Mouse (Mus musculus): ENCODE results near the gene Atad2b. TPM values are rescaled to one million over a fixed set of nuclear protein-coding genes. Genes with fewer than 3 reads are reported as not detected.

Gene Atad2b
- total and polyA plus RNA-seq, 3 experiments: 6.9 to 10.3 (median 7.3) TPM

Other genes starting within 250 kb of the Atad2b start
- gene Fam228a, start 178.9 kb upstream of the Atad2b start, total RNA-seq (2012; rRNA removed): not detected in 2 replicates
- gene Fam228a, start 178.9 kb upstream of the Atad2b start, total RNA-seq (2014; rRNA removed): not detected in 2 replicates
- gene Fam228a, start 178.9 kb upstream of the Atad2b start, polyA plus RNA-seq (2012; ENCODE audit: insufficient read length, low read depth): not detected in 2 replicates
- gene Pfn4, start 148.3 kb upstream of the Atad2b start, total RNA-seq (2012; rRNA removed): not detected in 2 replicates
- gene Pfn4, start 148.3 kb upstream of the Atad2b start, total RNA-seq (2014; rRNA removed): not detected in 2 replicates
- gene Pfn4, start 148.3 kb upstream of the Atad2b start, polyA plus RNA-seq (2012; ENCODE audit: insufficient read length, low read depth): not detected in 2 replicates
- 0.13 TPM in 1 of 2 replicates, not detected in the other for gene Fam228b, start 148.1 kb upstream of the Atad2b start, total RNA-seq (2012; rRNA removed)
- gene Fam228b, start 148.1 kb upstream of the Atad2b start, total RNA-seq (2014; rRNA removed): not detected in 2 replicates
- not detected in 2 replicates for gene Fam228b, start 148.1 kb upstream of the Atad2b start, polyA plus RNA-seq (2012; ENCODE audit: insufficient read length, low read depth)
- 109 and 135 TPM in 2 replicates for gene Sf3b6, start 99.8 kb upstream of the Atad2b start, total RNA-seq (2012; rRNA removed)
- 346 and 388 TPM in 2 replicates for gene Sf3b6, start 99.8 kb upstream of the Atad2b start, total RNA-seq (2014; rRNA removed)
- gene Sf3b6, start 99.8 kb upstream of the Atad2b start, polyA plus RNA-seq (2012; ENCODE audit: insufficient read length, low read depth): 151 and 191 TPM in 2 replicates
- 0.38 and 0.42 TPM in 2 replicates for gene Fkbp1b, start 75.8 kb upstream of the Atad2b start, total RNA-seq (2012; rRNA removed)
- gene Fkbp1b, start 75.8 kb upstream of the Atad2b start, total RNA-seq (2014; rRNA removed): not detected in 2 replicates
- not detected in 2 replicates for gene Fkbp1b, start 75.8 kb upstream of the Atad2b start, polyA plus RNA-seq (2012; ENCODE audit: insufficient read length, low read depth)
- gene Wdcp, start 74.0 kb upstream of the Atad2b start, total RNA-seq (2012; rRNA removed): 18.9 and 21.7 TPM in 2 replicates
- gene Wdcp, start 74.0 kb upstream of the Atad2b start, total RNA-seq (2014; rRNA removed): 31.3 and 32.1 TPM in 2 replicates
- gene Wdcp, start 74.0 kb upstream of the Atad2b start, polyA plus RNA-seq (2012; ENCODE audit: insufficient read length, low read depth): 8.9 and 9.3 TPM in 2 replicates
- gene Mfsd2b, start 43.0 kb upstream of the Atad2b start, total RNA-seq (2012; rRNA removed): 0.17 and 0.21 TPM in 2 replicates
- gene Mfsd2b, start 43.0 kb upstream of the Atad2b start, total RNA-seq (2014; rRNA removed): 0.05 TPM in 1 of 2 replicates, not detected in the other
- gene Mfsd2b, start 43.0 kb upstream of the Atad2b start, polyA plus RNA-seq (2012; ENCODE audit: insufficient read length, low read depth): 0.35 and 0.49 TPM in 2 replicates
- 15.2 and 19.5 TPM in 2 replicates for gene Ubxn2a, start 9.6 kb upstream of the Atad2b start, total RNA-seq (2012; rRNA removed)
- gene Ubxn2a, start 9.6 kb upstream of the Atad2b start, total RNA-seq (2014; rRNA removed): 25.4 and 28.5 TPM in 2 replicates
- gene Ubxn2a, start 9.6 kb upstream of the Atad2b start, polyA plus RNA-seq (2012; ENCODE audit: insufficient read length, low read depth): 20.8 and 23.5 TPM in 2 replicates